Mouse (Mus musculus): Measurements from ENCODE around the gene Gm49673. TPM values are rescaled to one million over a fixed set of nuclear protein-coding genes. Genes with fewer than 3 reads are reported as not detected.
"Not testable (repeated sequence)": the region's sequence is repeated elsewhere in the genome, so short reads cannot be mapped to it uniquely, and the experiment has no call there.

Gene Gm49673
- polyA plus RNA-seq, 1 experiment from 2014 or later = not detected

GRCm38 (mm10) chr17:8056637-8057138 lies 90.9 kb downstream of the Gm49673 start:
- not testable (repeated sequence) for H3K4me2 ChIP-seq; H3K36me3 ChIP-seq; H3K27me3 ChIP-seq; ATAC-seq (ENCODE audit: insufficient number of reproducible peaks, low FRiP score, low TSS enrichment, low read depth); H3K4me3 ChIP-seq; H3K9me3 ChIP-seq; H3K27ac ChIP-seq; H3K9ac ChIP-seq; H3K4me1 ChIP-seq
- WGBS = 53% methylated on average over 2 of the region's 3 CpGs

GRCm38 (mm10) chr17:8055919-8056589 lies 91.5 kb downstream of the Gm49673 start:
- H3K27me3 ChIP-seq; H3K4me1 ChIP-seq; H3K36me3 ChIP-seq; ATAC-seq (ENCODE audit: insufficient number of reproducible peaks, low FRiP score, low TSS enrichment, low read depth); H3K9ac ChIP-seq; H3K27ac ChIP-seq; H3K4me3 ChIP-seq; H3K4me2 ChIP-seq; H3K9me3 ChIP-seq: not testable (repeated sequence)
- 78% methylated on average over 4 of the region's 6 CpGs for WGBS

- ATAC-seq (ENCODE audit: insufficient number of reproducible peaks, low FRiP score, low TSS enrichment, low read depth); H3K9me3 ChIP-seq; H3K27ac ChIP-seq; H3K4me3 ChIP-seq; H3K36me3 ChIP-seq; H3K4me2 ChIP-seq; H3K9ac ChIP-seq; H3K27me3 ChIP-seq; H3K4me1 ChIP-seq: not testable (repeated sequence)
- WGBS = 30% methylated on average over 3 of the region's 3 CpGs
These were observed 96.3 kb downstream of the Gm49673 start for GRCm38 (mm10) chr17:8051247-8051646.

- not testable (repeated sequence) for H3K4me1 ChIP-seq; H3K4me3 ChIP-seq; H3K9me3 ChIP-seq; H3K9ac ChIP-seq; H3K27ac ChIP-seq; H3K4me2 ChIP-seq; H3K36me3 ChIP-seq; ATAC-seq (ENCODE audit: insufficient number of reproducible peaks, low FRiP score, low TSS enrichment, low read depth); H3K27me3 ChIP-seq
- WGBS = 80% methylated on average over 5 of the region's 6 CpGs
These were observed 97.4 kb downstream of the Gm49673 start for GRCm38 (mm10) chr17:8050218-8050617.

- H3K9ac ChIP-seq; H3K4me2 ChIP-seq; H3K4me3 ChIP-seq; H3K36me3 ChIP-seq; H3K27me3 ChIP-seq; H3K4me1 ChIP-seq; H3K27ac ChIP-seq; ATAC-seq (ENCODE audit: insufficient number of reproducible peaks, low FRiP score, low TSS enrichment, low read depth); H3K9me3 ChIP-seq: not testable (repeated sequence)
- WGBS = 0% methylated on average over 2 of the region's 5 CpGs
These were observed 101.4 kb downstream of the Gm49673 start for GRCm38 (mm10) chr17:8046178-8046577.

GRCm38 (mm10) chr17:8041197-8041596 lies 106.4 kb downstream of the Gm49673 start:
- not testable (repeated sequence) for H3K9ac ChIP-seq; ATAC-seq (ENCODE audit: insufficient number of reproducible peaks, low FRiP score, low TSS enrichment, low read depth); H3K4me1 ChIP-seq; H3K4me3 ChIP-seq; H3K36me3 ChIP-seq; H3K9me3 ChIP-seq; H3K27me3 ChIP-seq; H3K27ac ChIP-seq; H3K4me2 ChIP-seq
- WGBS = no CpG with 5 or more reads among the region's 5 CpGs

- WGBS = no CpG with 5 or more reads among the region's 12 CpGs
- not testable (repeated sequence) for H3K4me1 ChIP-seq; H3K36me3 ChIP-seq; H3K4me2 ChIP-seq; ATAC-seq (ENCODE audit: insufficient number of reproducible peaks, low FRiP score, low TSS enrichment, low read depth); H3K9ac ChIP-seq; H3K4me3 ChIP-seq; H3K27me3 ChIP-seq; H3K9me3 ChIP-seq; H3K27ac ChIP-seq
These were observed 107.5 kb downstream of the Gm49673 start for GRCm38 (mm10) chr17:8039916-8040635.

- H3K9me3 ChIP-seq; H3K4me2 ChIP-seq; ATAC-seq (ENCODE audit: insufficient number of reproducible peaks, low FRiP score, low TSS enrichment, low read depth); H3K4me3 ChIP-seq; H3K27ac ChIP-seq; H3K27me3 ChIP-seq; H3K4me1 ChIP-seq; H3K9ac ChIP-seq; H3K36me3 ChIP-seq: not testable (repeated sequence)
- 44% methylated on average over 4 of the region's 6 CpGs for WGBS
These were observed 110.6 kb downstream of the Gm49673 start for GRCm38 (mm10) chr17:8036976-8037375.

Other genes starting within 250 kb of the Gm49673 start
- gene Tagap, start 221.8 kb downstream of the Gm49673 start, polyA plus RNA-seq (2015; fragmentation: Nextera tagmentation; extraction: Ambion mirVana) = 0.55 and 0.56 TPM in 2 replicates
- 47.0 and 48.5 TPM in 2 replicates for gene Rsph3a, start 202.2 kb downstream of the Gm49673 start, polyA plus RNA-seq (2015; fragmentation: Nextera tagmentation; extraction: Ambion mirVana)
- 25.5 and 25.9 TPM in 2 replicates for gene Rnaset2a, start 309 bp upstream of the Gm49673 start, polyA plus RNA-seq (2015; fragmentation: Nextera tagmentation; extraction: Ambion mirVana)
- 27.5 and 28.7 TPM in 2 replicates for gene Fgfr1op, start 17.7 kb upstream of the Gm49673 start, polyA plus RNA-seq (2015; fragmentation: Nextera tagmentation; extraction: Ambion mirVana)
- gene Ccr6, start 88.3 kb upstream of the Gm49673 start, polyA plus RNA-seq (2015; fragmentation: Nextera tagmentation; extraction: Ambion mirVana) = not detected in 2 replicates
- 156 and 164 TPM in 2 replicates for gene Mpc1, start 135.1 kb upstream of the Gm49673 start, polyA plus RNA-seq (2015; fragmentation: Nextera tagmentation; extraction: Ambion mirVana)
- 69.3 and 71.1 TPM in 2 replicates for gene Sft2d1, start 163.3 kb upstream of the Gm49673 start, polyA plus RNA-seq (2015; fragmentation: Nextera tagmentation; extraction: Ambion mirVana)
- gene Prr18, start 189.7 kb upstream of the Gm49673 start, polyA plus RNA-seq (2015; fragmentation: Nextera tagmentation; extraction: Ambion mirVana) = 0.09 and 0.24 TPM in 2 replicates
- 0.58 and 0.72 TPM in 2 replicates for gene T2, start 208.2 kb upstream of the Gm49673 start, polyA plus RNA-seq (2015; fragmentation: Nextera tagmentation; extraction: Ambion mirVana)

All from limb, embryonic 15.5 days (tissue).